Mouse (Mus musculus) stomach, adult 2 months (tissue): ENCODE results near the gene Atg9b. TPM values are rescaled to one million over a fixed set of nuclear protein-coding genes. Genes with fewer than 3 reads are reported as not detected.

Experiments used
- polyA plus RNA-seq: library from polyadenylated mRNA; depleted of rRNA; stranded (reverse); fragments of >200 nt; gene quantifications from 2 replicates; pipeline ENCODE4 v1.2.3, GENCODE M21; 2012; rRNA removed

Atg9b gene
- polyA plus RNA-seq: 15.6 and 34.2 TPM in 2 replicates

GRCm38 (mm10) chr5:24391864-24392263 is at the start of gene Atg9b:
Gene Atg9b (minus strand): TSS chr5:24392143.

GRCm38 (mm10) chr5:24423129-24424003 is 31.4 kb upstream of the Atg9b start, which contains the start of the genes Cdk5 and Slc4a2:
Gene Cdk5 (minus strand): TSS chr5:24423530.
Gene Slc4a2 (plus strand): TSS chr5:24423837.

DNA sequence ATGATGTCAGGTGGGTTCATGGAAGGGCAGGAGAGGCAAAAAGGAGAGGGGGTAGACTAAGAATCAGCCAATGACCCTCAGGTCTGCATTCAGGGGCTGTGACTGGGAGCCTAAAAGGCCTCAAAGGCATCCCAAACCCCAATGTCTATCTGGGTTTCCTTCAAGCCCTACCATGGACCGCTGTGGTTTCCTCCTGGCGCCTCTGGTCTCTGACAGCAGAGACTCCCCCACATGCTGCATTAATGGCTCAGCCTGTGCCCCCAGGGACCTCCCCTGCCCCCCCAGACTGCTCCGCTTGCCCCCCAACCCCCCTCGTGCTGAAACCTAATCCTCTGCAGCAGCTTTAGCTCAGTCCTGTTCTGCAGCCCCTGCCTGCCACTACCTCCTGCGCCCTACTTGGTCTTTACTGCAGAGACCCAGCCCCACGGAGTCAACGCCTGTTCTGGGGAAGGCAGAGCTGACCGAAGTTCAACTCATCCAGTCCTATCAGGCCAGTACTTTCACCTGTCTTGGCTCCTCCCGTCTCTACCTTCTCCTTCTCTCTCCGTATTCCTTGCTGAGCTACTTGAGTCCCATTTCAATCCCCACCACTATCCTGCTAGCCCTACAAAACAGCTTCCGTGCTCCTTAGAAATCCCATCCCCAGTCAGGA is 21.2 kb upstream of the Atg9b start, which contains the start of gene Asic3:
TSS of gene Asic3 (plus strand) at position 351 of the 652 bp plus-strand sequence.

GRCm38 (mm10) chr5:24393392-24393997 is 1.6 kb upstream of the Atg9b start, which contains the start of gene Abcb8:
Gene Abcb8 (plus strand): TSS chr5:24393663.

GRCm38 (mm10) chr5:24364508-24364907 is 27.4 kb downstream of the Atg9b start, which contains the start of gene Nos3:
Gene Nos3 (plus strand): TSS chr5:24364810.

GRCm38 (mm10) chr5:24351278-24351677 is 40.7 kb downstream of the Atg9b start, which contains the start of gene Kcnh2:
Gene Kcnh2 (minus strand): TSS chr5:24351604.

Other genes starting within 250 kb of the Atg9b start
- gene Nupl2, start 227.2 kb downstream of the Atg9b start, polyA plus RNA-seq: 3.4 and 3.8 TPM in 2 replicates
- gene Kcnh2, start 40.5 kb downstream of the Atg9b start, polyA plus RNA-seq: 26.9 and 37.0 TPM in 2 replicates
- gene Nos3, start 27.3 kb downstream of the Atg9b start, polyA plus RNA-seq: 4.6 TPM in 2 replicates
- 44.2 and 47.3 TPM in 2 replicates for gene Abcb8, start 1.5 kb upstream of the Atg9b start, polyA plus RNA-seq
- 0.09 and 0.21 TPM in 2 replicates for gene Asic3, start 21.2 kb upstream of the Atg9b start, polyA plus RNA-seq
- gene Cdk5, start 31.4 kb upstream of the Atg9b start, polyA plus RNA-seq: 39.9 and 41.2 TPM in 2 replicates
- gene Slc4a2, start 31.7 kb upstream of the Atg9b start, polyA plus RNA-seq: 175 and 193 TPM in 2 replicates
- 162 and 182 TPM in 2 replicates for gene Fastk, start 53.1 kb upstream of the Atg9b start, polyA plus RNA-seq
- 49.2 and 79.9 TPM in 2 replicates for gene Tmub1, start 55.7 kb upstream of the Atg9b start, polyA plus RNA-seq
- gene Agap3, start 60.0 kb upstream of the Atg9b start, polyA plus RNA-seq: 46.6 and 48.4 TPM in 2 replicates
- not detected in 2 replicates for gene Gbx1, start 135.1 kb upstream of the Atg9b start, polyA plus RNA-seq
- gene Asb10, start 148.8 kb upstream of the Atg9b start, polyA plus RNA-seq: 1.7 TPM in 2 replicates
- gene 4931409K22Rik, start 164.7 kb upstream of the Atg9b start, polyA plus RNA-seq: not detected in 2 replicates
- 27.4 and 28.4 TPM in 2 replicates for gene Abcf2, start 185.3 kb upstream of the Atg9b start, polyA plus RNA-seq
- 26.1 and 27.7 TPM in 2 replicates for gene Chpf2, start 194.6 kb upstream of the Atg9b start, polyA plus RNA-seq
- gene Smarcd3, start 232.3 kb upstream of the Atg9b start, polyA plus RNA-seq: 39.3 and 74.8 TPM in 2 replicates